Mouse (Mus musculus) midbrain, embryonic 16.5 days (tissue): ENCODE data around the gene Sdccag8. TPM values are rescaled to one million over a fixed set of nuclear protein-coding genes. Genes with fewer than 3 reads are reported as not detected.

Source experiments
- ATAC-seq: fragments of 200-750 bp; cut with Nextera tagmentation; 2 replicates; pipeline ENCODE4 v1.8.0; 2017; ENCODE audit warnings: moderate TSS enrichment
- H3K27ac ChIP-seq: fragments of 300-500 bp; sonication (generic); 2 replicates; pipeline ENCODE4 v1.5.1; 2014; ENCODE audit warnings: mild to moderate bottlenecking, low read length, mixed read lengths
- H3K27me3 ChIP-seq: fragments of 300-500 bp; sonication (generic); 2 replicates; pipeline ENCODE4 v1.6.1; 2014; ENCODE audit warnings: low read depth, low read length, mixed read lengths; ENCODE audit not compliant: control insufficient read depth, insufficient read depth
- H3K36me3 ChIP-seq: fragments of 300-500 bp; sonication (generic); 2 replicates; pipeline ENCODE4 v1.6.1; 2014; ENCODE audit warnings: mild to moderate bottlenecking, low read length, moderate library complexity, mixed read lengths; ENCODE audit not compliant: control insufficient read depth, insufficient read depth
- H3K4me1 ChIP-seq: fragments of 300-500 bp; sonication (generic); 2 replicates; pipeline ENCODE4 v1.6.1; 2014; ENCODE audit warnings: mild to moderate bottlenecking, low read length, mixed read lengths; ENCODE audit not compliant: control insufficient read depth, insufficient read depth
- H3K4me2 ChIP-seq: fragments of 300-500 bp; sonication (generic); 2 replicates; pipeline ENCODE4 v1.6.1; 2014; ENCODE audit warnings: mild to moderate bottlenecking, low read length, mixed read lengths
- H3K4me3 ChIP-seq: fragments of 300-500 bp; sonication (generic); 2 replicates; pipeline ENCODE4 v1.5.1; 2014; ENCODE audit warnings: low read depth, mild to moderate bottlenecking, low read length, moderate library complexity, mixed read lengths
- H3K9ac ChIP-seq: fragments of 300-500 bp; sonication (generic); 2 replicates; pipeline ENCODE4 v1.6.1; 2014; ENCODE audit warnings: low read depth, low read length, mixed read lengths
- H3K9me3 ChIP-seq: fragments of 300-500 bp; sonication (generic); replicated peaks from 2 replicates; pipeline ENCODE4 v1.6.1; 2014; ENCODE audit warnings: mild to moderate bottlenecking, low read length, mixed read lengths; ENCODE audit not compliant: control insufficient read depth, poor library complexity, severe bottlenecking
- WGBS: fragments of 180-500 bp; shearing (Covaris S2); extraction: QIAGEN DNeasy Blood & Tissue Kit; methylation state at CpG from one replicate; pipeline ENCODE4 v1.1.7; 2014; 5-methylcytosine and 5-hydroxymethylcytosine counted together
- polyA plus RNA-seq: library from polyadenylated mRNA; unstranded; fragments of >200 nt; fragmentation: Nextera tagmentation; extraction: Ambion mirVana; gene quantifications from 2 replicates; pipeline ENCODE4 v1.2.1, GENCODE M21; 2015

The Sdccag8 gene
- polyA plus RNA-seq, 1 experiment from 2014 or later, result 27.4 TPM

GRCm38 (mm10) chr1:176851401-176851800 lies 36.9 kb downstream of the Sdccag8 start:
- Histone ChIP-seq H3K4me3 (no peak overlapping the region), H3K27ac (no peak overlapping the region), H3K4me1 (no peaks in the 10 kb centered on the region), H3K36me3 (peaks cover 11% of the 10 kb centered on the region; the same call in 1 of the 2 replicates), H3K9ac (no peak overlapping the region), H3K9me3 (peaks cover 8% of the 10 kb centered on the region), H3K27me3 (no peaks in the 10 kb centered on the region), H3K4me2 (no peak overlapping the region)
- WGBS, result 98% methylated on average over 7 of the region's 7 CpGs
- no peak for ATAC-seq

GRCm38 (mm10) chr1:176852813-176853590 lies 38.5 kb downstream of the Sdccag8 start:
- no peaks in the 10 kb centered on the region for H3K4me1 ChIP-seq
- peaks cover 8% of the 10 kb centered on the region for H3K9me3 ChIP-seq
- H3K27ac ChIP-seq, result no peak overlapping the region
- no peaks in the 10 kb centered on the region for H3K27me3 ChIP-seq
- no peak overlapping the region for H3K9ac ChIP-seq
- H3K4me3 ChIP-seq, result no peak overlapping the region
- no peak overlapping the region for H3K4me2 ChIP-seq
- WGBS, result 90% methylated on average over 9 of the region's 9 CpGs
- H3K36me3 ChIP-seq, result peaks cover 11% of the 10 kb centered on the region; the same call in 1 of the 2 replicates
- no peak for ATAC-seq

- Histone ChIP-seq H3K27me3 (no peaks in the 10 kb centered on the region), H3K4me1 (no peaks in the 10 kb centered on the region)
Observed at GRCm38 (mm10) chr1:176861981-176862644, 47.7 kb downstream of the Sdccag8 start.

GRCm38 (mm10) chr1:176870501-176870900 lies 56.0 kb downstream of the Sdccag8 start:
- Histone ChIP-seq H3K9me3 (no peaks in the 10 kb centered on the region), H3K4me2 (no peak overlapping the region), H3K27ac (no peak overlapping the region), H3K4me1 (no peaks in the 10 kb centered on the region), H3K27me3 (no peaks in the 10 kb centered on the region), H3K4me3 (no peak overlapping the region), H3K36me3 (no peaks in the 10 kb centered on the region), H3K9ac (no peak overlapping the region)
- 65% methylated on average over 11 of the region's 11 CpGs for WGBS
- ATAC-seq, result no peak

More at GRCm38 (mm10) chr1:176861981-176862644, 47.7 kb downstream of the Sdccag8 start:
- Histone ChIP-seq H3K4me2 (no peak overlapping the region), H3K36me3 (no peaks in the 10 kb centered on the region), H3K9me3 (no peaks in the 10 kb centered on the region), H3K27ac (no peak overlapping the region), H3K9ac (no peak overlapping the region), H3K4me3 (no peak overlapping the region)
- WGBS, result 56% methylated on average over 9 of the region's 9 CpGs
- ATAC-seq, result peak; percentile 66; the same call in 1 of the 2 replicates

- Histone ChIP-seq H3K4me2 (no peak overlapping the region), H3K4me1 (no peaks in the 10 kb centered on the region), H3K4me3 (no peak overlapping the region), H3K9me3 (no peaks in the 10 kb centered on the region), H3K27ac (no peak overlapping the region), H3K9ac (no peak overlapping the region), H3K27me3 (no peaks in the 10 kb centered on the region), H3K36me3 (no peaks in the 10 kb centered on the region)
- ATAC-seq, result no peak
- WGBS, result 71% methylated on average over 3 of the region's 3 CpGs
Observed at GRCm38 (mm10) chr1:176871975-176872374, 57.5 kb downstream of the Sdccag8 start.

GRCm38 (mm10) chr1:176873463-176873862 lies 59.0 kb downstream of the Sdccag8 start:
- no peaks in the 10 kb centered on the region for H3K27me3 ChIP-seq
- H3K9me3 ChIP-seq, result no peaks in the 10 kb centered on the region
- 0 out of 2 replicates have a peak, but pooled peaks have one; percentile 25 for ATAC-seq
- no peaks in the 10 kb centered on the region for H3K36me3 ChIP-seq
- 76% methylated on average over 9 of the region's 9 CpGs for WGBS
- no peaks in the 10 kb centered on the region for H3K4me1 ChIP-seq
- H3K27ac ChIP-seq, result no peak overlapping the region
- H3K4me2 ChIP-seq, result no peak overlapping the region
- no peak overlapping the region for H3K9ac ChIP-seq
- H3K4me3 ChIP-seq, result no peak overlapping the region

GRCm38 (mm10) chr1:176874155-176874554 lies 59.7 kb downstream of the Sdccag8 start:
- Histone ChIP-seq H3K27me3 (no peaks in the 10 kb centered on the region), H3K27ac (no peak overlapping the region), H3K4me2 (no peak overlapping the region), H3K4me3 (no peak overlapping the region), H3K4me1 (no peaks in the 10 kb centered on the region), H3K9me3 (no peaks in the 10 kb centered on the region), H3K9ac (no peak overlapping the region), H3K36me3 (no peaks in the 10 kb centered on the region)
- ATAC-seq, result no peak

- 29% methylated on average over 3 of the region's 3 CpGs for WGBS
- ATAC-seq, result no peak
- Histone ChIP-seq H3K4me2 (no peak overlapping the region), H3K9me3 (no peaks in the 10 kb centered on the region), H3K36me3 (no peaks in the 10 kb centered on the region), H3K27ac (no peak overlapping the region), H3K9ac (no peak overlapping the region), H3K27me3 (no peaks in the 10 kb centered on the region), H3K4me1 (peaks cover 4% of the 10 kb centered on the region; the same call in 1 of the 2 replicates), H3K4me3 (no peak overlapping the region)
Observed at GRCm38 (mm10) chr1:176877756-176878155, 63.3 kb downstream of the Sdccag8 start.

- 0 out of 2 replicates have a peak, but pooled peaks have one; percentile 60 for ATAC-seq
- Histone ChIP-seq H3K4me1 (peaks cover 4% of the 10 kb centered on the region; the same call in 1 of the 2 replicates), H3K27ac (no peak overlapping the region), H3K9me3 (no peaks in the 10 kb centered on the region), H3K4me3 (no peak overlapping the region), H3K9ac (no peak overlapping the region), H3K36me3 (no peaks in the 10 kb centered on the region), H3K27me3 (no peaks in the 10 kb centered on the region), H3K4me2 (no peak overlapping the region)
- 43% methylated on average over 2 of the region's 2 CpGs for WGBS
Observed at GRCm38 (mm10) chr1:176879005-176879404, 64.5 kb downstream of the Sdccag8 start.
